Mouse (Mus musculus) right cerebral cortex, adult 18-20 months (tissue): ENCODE measurements around the gene Nav3.
"Not testable (repeated sequence)": the region's sequence is repeated elsewhere in the genome, so short reads cannot be mapped to it uniquely, and the experiment has no call there.

Experiments used
- DNase-seq: peaks from one replicate; pipeline ENCODE4 v3.0.0; 2022; ENCODE audit warnings: mixed read lengths

Nav3 gene

DNA sequence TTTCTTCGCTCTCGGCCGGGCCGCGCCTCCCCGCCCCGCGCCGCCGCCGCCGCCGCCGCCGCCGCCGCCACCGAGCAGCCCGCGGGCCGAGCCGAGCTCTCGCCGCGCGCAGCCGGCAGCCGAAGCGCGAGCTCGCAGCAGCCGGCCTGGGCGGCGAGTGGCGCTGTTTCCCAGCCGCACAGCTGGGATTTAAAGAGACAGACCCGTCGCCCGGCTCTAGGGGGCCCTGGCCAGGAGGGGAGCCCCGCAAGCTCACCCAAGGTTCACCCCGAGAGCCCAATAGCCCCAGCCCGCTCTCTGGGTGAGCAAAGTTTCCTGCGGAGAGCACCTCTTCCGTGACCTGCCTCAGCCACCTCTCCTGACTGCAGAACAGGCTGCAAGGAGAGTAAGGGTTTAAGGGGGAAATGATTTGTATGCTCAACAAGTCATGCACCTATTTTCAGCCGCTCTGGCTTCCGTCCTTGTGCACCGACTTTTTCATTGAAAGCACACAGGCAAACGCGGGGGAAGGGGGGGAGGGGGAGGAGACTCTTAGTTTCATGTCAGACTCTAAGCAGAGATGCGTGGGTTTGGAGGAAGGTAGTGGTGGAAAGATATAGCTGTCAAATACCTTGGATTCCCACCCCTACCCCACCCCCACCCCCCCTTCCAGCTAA is at the start of gene Nav3:
Gene Nav3, minus strand, starts transcription at position 367 of the 656 bp plus-strand sequence.
- DNase-seq, result peak; percentile 85

DNA sequence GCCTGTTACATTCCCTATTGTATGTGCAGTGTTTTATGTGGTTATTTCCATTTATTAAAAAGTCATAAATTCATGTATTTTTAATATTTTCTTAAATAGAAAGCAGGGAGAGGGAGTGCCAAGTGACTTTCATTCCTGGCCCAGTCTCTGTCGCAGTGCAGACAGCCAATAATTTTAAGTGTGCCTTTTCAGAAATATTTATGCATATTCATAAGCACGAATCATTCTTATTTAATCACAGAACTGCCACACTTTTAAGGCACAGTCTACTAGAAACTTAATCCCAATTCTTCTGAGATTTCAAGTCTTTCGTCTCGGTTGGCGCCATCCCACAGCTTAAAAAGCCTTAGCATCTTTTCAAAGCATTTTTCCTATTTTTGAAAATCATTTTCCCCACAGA is 29.3 kb upstream of the Nav3 start:
- no peak for DNase-seq

DNA sequence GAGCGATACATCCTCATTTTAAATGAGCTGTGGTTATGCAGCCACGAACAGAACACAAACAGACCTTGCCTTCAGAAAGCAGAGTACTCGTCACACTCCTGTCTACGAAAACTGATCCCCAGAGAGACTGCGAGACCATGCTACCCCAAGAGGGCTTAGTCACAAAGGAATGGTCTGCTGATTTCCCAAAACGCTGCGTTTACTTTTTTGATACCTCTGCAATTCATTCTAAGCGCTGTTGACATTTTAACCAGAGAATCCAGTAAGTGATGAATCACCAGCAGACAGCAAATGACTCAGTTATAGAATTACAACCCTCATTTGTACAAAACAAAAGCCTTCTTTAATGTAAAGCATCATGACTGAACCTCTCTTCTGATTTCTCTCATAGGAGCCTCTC is 28.8 kb upstream of the Nav3 start:
- peak; percentile 19 for DNase-seq

DNA sequence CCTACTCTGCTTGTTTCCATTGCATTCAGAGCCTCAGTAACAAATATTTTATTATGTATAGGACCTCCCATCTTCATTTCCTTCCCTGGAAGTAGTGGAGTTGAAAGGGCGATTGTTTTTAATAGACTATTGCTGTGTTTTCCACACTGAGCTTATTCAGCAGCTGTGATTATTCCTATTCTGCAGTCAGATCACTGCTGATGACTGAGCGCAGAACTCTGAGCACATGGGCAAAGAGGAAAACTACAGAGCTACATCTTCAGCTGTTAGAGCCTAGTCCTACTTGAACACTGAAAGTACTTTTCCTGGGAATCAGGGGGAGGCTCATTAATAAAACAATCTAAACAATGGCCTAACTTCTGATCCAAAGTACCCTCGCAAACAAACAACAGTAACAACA is 23.2 kb upstream of the Nav3 start:
- DNase-seq, result no peak

DNA sequence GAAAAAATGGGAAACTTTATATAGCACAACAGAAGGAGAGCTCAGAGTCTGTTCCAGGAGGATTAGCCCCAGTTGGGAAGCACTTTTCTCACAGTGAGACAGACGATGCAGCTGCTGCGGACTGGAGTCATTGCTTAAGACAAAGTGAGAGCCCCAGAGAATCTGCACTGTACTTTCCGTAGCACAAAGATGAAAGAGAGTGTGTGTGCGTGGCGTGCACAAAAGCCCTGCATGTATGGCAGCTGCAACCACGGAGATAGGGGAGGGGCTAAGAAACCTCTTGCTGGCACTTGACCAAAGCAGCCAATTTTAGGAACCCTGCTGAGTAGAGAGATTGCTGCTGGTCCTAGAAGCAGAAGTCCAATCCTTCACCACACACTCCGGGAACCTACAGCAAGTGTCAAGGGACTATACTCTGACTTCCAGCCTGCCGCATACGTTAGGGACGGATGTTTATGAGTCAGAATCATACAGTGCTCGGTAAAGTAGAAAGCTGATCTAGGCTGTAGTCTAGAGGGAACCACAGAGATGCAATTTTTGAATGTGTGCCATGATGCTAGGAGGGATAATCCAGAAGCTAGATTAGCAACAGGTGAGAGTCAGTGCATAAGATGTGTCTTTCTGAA is 21.8 kb upstream of the Nav3 start:
- DNase-seq, result peak; percentile 35

DNA sequence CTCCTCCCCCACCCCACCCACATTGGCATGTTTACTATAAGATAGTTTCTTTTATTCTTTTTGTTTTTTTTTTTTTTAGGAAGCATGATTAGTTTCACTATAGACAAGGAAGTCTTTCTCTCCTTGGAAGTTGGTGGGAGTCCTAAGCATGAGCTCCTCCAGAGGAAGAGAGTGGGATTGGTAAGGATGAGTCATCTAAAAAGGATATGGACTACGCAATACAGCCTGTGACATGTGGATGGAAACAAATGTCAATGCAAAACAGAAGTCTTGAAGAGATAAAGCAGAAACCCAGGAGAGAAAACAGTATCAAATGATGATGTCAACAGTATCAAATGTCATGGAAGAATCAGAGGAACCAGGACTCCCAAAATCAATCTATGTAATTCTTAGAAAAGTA is 18.1 kb upstream of the Nav3 start:
- no peak for DNase-seq

DNA sequence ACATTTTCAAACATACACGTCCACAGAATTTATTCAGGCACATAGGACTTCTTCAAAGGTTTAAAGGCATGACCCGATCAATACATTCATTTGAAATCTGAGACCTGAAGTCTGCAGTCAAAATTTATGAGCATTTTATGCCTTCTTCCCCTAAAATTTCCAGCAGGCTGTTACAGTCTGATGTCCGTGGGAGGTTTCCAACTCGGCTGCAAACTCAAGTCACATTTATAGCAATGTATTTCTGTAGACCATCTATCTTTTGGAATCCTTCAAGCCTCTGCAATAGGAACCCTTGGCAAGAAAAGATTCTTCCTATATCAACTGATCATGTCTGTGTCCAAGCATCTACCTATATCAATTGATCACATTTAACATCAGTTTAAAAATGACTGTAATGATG is 13.4 kb upstream of the Nav3 start:
- DNase-seq, result peak; percentile 57

DNA sequence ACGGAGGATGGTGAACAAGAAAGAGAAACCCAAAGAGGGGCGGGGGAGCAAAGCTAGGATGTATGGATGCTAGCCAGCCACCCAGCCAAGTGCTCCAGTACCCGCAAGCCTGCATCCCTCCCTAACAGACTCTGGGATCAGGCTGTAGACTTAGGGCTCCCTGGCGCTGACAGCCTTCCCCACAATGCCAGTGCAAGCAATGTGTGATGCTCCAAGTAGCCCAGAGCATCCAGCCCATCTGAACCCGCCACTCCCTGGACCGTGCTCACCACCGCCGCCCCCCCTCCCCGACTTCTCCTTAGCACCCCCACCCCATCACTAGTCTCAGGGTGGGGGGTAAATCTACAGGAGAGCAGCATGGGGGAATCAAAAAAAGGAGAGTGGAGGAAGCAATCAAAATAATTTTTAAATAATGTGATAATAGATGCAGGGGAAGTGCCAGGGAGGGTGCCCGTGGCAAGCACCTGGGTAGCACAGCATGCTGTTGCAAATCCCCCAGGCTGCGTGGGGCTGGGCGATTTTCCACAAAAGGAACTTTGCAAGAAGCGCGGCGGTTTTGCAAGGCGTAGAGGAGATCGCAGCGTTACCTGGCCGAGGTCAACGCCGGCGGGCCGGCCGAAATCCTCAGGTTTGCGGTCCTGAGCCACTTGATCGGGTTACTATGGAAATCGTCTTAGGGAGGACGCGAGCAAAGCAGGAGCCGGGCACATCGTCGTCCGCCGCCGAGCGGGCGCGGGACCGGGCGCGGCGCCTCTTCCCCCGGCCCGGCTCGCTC is 754 bp downstream of the Nav3 start:
- DNase-seq, result peak; percentile 64

DNA sequence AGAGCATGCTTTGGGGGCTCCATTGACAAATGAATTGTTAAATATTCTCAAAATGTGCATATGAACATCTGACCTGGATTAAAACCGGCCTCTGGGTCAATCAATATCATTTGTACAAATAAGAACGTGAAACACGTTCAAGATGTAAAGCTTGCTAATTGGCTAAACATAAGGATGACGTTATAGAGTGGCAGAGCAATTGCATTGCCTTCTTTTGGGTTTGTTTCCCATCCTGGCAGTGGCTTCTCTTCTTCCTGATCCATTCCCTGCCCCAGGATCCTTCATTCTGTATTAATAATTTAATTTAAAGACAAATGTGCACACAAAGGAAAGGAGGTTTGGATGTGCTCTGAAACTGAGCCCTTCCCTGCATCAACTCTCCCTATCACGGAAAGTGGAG is 2.4 kb downstream of the Nav3 start:
- no peak for DNase-seq

DNA sequence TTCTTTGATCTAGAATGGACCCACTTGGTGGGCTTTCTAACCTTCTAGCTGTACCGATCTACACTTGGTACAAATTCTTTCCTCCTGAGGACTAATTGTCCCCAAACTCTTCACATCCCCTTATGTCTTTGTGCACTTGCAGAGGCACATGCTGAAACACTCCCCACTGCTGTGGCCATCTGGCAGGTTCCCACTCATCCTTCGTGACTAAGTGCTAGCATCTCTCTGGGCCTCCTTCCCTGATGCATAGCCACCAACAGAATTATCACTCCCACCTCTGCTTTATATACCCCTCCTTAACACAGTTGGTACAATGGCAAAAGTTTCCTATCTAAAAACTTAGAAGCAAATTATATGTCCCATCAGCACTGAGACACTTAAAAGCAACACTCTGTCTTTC is 15.6 kb downstream of the Nav3 start:
- DNase-seq, result peak; percentile 91

DNA sequence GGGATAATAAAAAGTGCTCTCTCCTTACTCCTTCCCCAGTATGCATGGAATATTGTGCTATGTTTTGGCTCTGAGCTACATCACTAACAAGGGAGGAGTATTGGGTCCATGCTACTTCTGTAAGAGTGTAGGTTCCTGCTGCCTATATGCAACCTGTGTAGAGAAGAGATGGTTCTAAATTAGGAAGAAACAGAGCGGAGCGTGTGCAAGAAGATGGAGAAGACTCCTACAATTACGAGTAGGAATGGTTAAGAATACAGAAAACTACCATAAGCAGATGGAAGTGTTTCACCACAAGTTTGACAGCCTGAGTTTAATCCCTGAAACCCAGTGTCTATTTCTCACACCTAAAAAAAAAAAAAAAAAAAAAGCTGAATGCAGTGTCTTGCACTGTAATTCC is 24.9 kb downstream of the Nav3 start:
- DNase-seq, result no peak

DNA sequence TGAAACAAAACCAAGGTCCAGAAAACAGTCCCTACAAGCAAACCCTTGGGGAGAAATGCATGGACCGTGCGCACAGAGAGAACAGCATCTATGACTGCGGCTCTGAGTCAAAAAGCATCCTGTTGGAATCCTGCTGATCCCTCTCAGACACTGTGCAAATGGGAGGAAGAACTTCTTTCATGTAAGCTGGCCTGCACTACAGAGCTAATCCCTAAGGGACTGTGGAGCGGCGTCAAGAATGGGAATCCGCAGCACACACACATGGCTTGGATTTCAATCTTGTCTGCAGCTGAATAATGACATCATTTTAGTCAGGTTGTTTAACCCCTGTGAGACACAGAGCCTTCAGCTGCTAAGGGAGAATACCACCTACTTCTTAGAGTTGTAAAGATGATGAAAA is 26.4 kb downstream of the Nav3 start:
- no peak for DNase-seq

DNA sequence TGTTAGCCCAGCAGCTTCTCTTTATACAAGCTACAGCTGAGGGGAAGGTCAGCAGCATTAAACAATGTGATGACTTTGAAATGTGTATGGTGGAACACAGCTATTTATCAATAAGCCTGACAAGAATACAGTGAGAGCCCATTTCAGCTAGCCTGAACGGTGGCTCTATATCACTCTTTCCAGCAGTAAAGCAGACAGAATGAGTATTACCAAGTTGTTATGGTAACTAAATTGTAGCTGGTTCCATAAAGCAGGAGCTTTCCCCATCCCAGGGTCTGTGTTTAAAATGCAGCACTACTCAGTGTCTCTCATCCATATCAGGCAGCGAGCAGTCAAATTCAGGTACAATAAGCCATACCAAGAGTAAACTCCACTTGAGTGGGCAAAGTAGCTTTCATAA is 27.0 kb downstream of the Nav3 start:
- DNase-seq, result no peak

DNA sequence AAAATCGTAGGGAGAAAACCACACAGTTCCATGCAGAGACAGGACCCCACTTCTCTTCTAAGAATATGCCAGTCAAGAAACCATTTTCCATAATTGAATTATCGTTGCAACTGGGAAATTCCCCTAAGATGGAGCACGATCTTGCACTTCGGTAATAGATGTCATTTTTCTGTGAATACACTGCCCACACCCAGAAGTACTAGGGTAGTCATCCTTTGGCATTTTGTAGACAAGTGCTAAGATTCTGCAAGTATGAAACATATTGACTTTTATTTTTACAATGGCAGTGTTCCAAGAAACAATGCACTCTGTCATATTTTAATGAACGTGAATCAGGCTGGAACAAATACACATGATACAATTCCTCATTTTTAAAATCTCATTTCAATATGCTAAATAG is 34.5 kb downstream of the Nav3 start:
- DNase-seq, result no peak

DNA sequence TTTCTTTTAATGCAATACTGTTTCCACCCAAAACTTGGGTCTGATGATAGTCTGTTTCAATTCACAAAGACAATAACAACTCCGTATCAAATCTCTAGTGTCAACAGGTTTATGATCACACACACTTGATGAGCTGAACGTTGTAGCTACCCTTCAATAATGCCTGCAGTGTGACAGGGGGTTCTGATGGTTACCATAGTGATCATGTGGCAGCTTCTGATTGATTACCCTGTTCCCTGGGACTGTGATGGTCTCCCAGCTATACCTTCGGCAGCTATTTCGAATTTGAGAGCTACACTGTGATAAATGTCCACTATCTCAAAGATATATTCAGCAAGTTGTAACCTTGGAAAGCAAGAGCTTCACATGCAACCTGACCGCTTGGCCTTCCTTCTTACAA is 39.0 kb downstream of the Nav3 start:
- no peak for DNase-seq

DNA sequence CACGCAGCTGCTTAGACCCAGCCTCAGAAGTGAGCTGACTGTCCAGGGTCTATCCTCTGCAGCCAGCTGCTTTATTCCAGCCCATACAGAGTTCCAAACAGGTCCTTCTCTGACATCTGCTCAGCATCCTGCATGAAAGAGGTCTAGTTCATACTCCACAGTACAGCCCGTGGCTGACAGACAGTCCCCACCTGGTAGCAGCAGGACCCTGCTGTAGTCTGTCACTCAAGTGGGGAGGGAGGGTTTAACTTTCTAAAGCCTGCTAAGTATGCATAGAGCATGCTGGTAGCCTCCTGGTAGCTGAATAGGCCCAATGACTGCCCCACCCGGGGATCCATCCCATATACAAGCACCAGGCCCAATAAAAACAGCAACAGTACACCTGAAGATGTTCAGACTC is 40.4 kb downstream of the Nav3 start:
- no peak for DNase-seq

DNA sequence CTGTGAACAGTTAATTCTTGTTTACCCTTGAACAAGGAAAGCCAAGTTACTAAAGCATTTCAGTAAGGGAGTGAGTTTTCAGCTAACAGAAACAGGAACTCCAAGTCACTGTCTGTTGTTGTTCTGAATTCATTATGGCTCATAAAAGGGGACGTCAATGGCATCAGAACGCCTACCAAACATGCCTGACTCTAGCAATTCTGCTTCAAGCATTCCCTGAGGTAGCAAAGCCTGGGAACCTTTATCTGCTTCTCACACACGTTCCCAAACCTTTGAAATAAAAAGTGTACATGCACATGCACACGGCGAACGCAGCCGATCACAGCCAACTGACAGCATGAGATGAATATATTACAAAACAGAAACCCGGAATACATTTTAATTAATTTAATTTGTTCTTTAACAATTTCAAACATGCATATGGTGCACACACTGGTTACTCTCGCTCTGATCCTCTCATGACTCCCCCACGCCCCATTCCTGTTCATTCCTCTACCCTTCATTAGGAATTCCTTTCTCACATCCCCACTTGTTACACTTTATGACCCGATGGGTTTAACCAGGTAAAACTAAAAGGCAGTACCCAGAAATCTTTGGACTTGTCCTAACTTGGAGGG is 42.6 kb downstream of the Nav3 start:
- DNase-seq, result no peak

DNA sequence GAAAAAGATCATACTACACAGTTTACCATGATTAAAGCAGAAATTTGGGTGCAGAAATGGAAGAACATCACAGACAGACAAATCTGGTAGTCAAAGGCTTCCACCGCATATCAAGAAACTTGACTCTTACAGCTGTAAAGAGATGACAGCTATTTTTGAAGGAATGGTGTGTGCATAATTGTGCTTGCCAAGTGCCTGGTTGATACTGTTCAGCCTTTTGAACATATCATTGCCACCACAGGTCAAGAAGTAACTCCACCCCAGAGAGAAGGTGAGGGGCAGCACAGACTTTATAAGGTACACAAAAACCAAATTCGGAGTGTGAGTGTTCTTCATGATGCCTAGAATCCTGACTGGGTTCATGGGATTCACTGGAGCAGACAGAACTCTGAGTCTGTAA is 53.1 kb downstream of the Nav3 start:
- DNase-seq, result no peak

DNA sequence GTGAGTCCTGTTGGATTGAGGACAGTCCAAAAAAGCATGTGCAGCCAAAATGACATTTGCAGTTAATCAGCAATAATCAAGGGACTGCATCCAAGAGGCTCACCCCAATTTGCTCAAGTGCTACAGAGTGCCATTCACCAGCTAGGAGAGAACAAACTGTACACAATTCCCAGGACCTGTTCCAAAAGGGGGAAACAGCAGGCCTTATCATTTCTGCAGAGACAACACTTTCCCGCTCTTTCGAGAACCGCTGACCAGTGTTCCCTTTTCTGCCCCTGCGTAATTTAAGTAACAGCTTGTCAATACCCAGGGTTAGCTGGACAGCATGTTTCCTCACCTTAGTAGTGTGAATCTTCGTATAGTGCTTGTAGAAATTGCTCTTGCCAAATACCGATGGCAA is 55.4 kb downstream of the Nav3 start:
- DNase-seq, result no peak

DNA sequence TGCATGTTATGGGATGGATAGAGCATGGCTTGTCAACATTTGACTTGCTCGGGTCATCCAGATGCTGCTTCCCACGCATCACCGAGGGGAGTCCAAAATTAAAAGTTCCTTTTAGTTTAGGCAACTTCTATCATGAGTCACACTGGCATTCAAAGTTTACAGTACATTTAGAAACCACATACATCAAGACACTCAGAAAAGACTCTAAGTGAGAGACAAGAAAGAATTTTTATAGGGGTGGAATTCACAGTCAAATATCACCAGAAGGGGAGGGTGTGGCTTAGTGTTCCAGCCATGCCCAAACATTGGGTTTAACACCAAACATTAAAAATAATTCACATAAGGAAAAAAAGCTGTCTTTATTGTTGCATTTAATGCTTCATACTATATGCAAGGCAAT is 57.4 kb downstream of the Nav3 start:
- DNase-seq, result peak; percentile 33

DNA sequence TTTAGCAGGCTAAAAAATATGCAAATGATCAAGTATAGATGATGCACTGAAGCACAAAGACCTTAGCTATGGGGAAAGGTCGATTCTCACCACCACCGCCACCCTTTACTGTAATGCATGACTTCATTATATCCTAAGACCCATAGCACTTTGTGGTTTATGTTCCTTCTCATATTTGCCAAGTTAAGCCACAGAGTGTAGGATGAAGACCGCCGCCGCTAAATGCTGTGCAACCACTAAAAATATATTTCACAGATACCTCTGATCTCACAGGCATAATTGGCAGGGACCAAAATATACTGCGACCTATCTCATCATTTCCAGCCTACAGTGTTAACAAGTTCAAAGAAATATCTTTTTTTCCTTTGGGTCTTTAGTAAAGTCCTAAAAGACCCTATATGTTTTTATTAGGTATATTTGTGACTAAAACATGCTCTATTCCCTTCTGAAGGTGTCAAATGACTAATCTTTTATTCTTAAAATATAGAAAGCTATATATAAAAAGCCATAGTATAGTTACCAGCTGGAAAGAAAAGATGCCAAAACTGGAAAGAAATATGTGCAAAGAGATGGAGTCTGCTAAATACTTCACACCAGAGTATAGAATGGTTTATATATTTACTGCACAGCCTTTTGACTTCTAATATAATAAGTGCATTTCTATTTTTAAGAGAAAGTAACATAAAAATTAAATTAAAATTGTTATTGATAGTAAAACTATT is 69.4 kb downstream of the Nav3 start:
- DNase-seq, result no peak

DNA sequence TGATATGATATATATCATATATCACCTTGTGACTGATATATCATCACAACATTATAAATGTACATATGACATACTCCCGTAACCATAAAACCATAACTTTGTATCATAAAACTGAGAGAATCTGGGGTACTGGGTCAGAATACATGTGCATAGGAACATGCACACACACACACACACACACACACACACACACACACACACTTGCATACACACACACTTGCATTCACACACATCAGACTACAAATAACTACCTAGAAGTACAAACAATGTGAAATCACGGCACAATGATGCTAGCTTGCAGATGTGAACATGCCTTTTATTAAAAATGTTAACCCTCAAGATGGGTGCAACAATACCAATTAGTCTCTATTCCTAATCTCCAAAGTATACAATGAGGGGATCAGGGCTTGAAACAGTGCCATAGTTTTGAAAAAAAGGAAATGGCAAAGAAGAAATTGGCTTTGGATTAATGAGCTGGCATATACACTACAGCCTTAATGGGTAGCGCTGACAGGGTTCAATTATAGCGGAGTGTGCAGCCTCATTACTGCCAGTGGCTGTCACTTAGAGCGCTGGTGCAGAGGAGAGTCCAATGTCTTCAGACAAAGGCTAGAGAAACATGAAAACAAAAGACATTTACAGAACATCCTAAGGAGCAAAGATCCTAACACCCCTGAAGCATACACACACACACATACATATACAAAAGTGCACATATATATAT is 72.3 kb downstream of the Nav3 start:
- not testable (repeated sequence) for DNase-seq
